Mouse (Mus musculus): ENCODE data around the gene Eif2d. TPM values are rescaled to one million over a fixed set of nuclear protein-coding genes. Genes with fewer than 3 reads are reported as not detected.

Eif2d gene
- polyA plus RNA-seq, 1 experiment from 2014 or later, result 58.0 TPM

DNA sequence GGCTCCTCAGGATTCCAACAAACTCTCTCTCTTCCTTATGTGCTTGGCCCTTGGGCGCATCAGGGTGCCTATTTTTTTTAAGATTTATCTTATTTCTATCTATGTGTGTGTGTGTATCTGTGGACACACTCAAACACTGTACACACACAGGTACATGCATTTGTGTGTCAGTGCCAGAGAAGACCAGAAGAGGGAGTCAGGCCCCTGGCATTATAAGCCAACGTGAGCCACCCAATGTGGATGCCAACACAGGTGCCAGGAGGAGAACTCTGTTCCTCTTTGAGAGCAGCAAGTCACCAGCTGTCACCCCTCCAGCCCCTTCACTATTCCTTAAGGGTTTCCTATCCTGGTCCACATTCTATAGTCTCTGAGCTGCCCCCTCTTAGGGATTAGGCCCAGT, 34.0 kb upstream of the Eif2d start:
- Histone ChIP-seq H3K9ac (ENCODE audit: low read depth, low read length) (no peak overlapping the region), H3K4me1 (ENCODE audit: control insufficient read depth, insufficient read depth, low read length) (no peaks in the 10 kb centered on the region; the same call in 1 of the 2 replicates), H3K9me3 (ENCODE audit: control insufficient read depth, low read length) (no peaks in the 10 kb centered on the region), H3K36me3 (ENCODE audit: control insufficient read depth, insufficient read depth, low read length) (no peaks in the 10 kb centered on the region), H3K27ac (ENCODE audit: low read length) (no peak overlapping the region), H3K27me3 (replicated peaks; ENCODE audit: control insufficient read depth, insufficient read depth, low read length) (no peaks in the 10 kb centered on the region), H3K4me2 (ENCODE audit: low read depth, low read length) (no peak overlapping the region), H3K4me3 (ENCODE audit: low read length) (no peak overlapping the region)
- WGBS, result 60% methylated on average over 2 of the region's 2 CpGs
- no peak for ATAC-seq

DNA sequence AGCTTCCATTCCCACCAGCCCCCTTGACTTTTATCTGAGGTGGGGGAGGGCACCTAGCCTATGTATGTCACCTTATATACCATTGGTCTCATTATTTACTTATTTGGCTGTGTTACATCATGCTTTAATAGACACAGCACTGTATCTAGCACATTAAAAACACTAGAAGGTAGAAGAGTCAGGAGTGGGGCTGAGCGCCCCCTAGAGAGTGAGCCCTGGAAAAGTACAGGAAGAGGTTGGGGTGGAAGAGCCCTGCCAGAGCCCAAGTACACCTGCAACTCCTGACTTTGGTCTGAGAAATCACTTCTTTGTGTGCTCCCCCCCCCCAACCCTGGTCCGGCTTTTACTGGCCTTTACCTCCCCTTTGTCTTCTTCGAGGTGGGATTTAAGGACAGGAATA, 31.0 kb upstream of the Eif2d start:
- WGBS, result 46% methylated on average over 3 of the region's 3 CpGs

DNA sequence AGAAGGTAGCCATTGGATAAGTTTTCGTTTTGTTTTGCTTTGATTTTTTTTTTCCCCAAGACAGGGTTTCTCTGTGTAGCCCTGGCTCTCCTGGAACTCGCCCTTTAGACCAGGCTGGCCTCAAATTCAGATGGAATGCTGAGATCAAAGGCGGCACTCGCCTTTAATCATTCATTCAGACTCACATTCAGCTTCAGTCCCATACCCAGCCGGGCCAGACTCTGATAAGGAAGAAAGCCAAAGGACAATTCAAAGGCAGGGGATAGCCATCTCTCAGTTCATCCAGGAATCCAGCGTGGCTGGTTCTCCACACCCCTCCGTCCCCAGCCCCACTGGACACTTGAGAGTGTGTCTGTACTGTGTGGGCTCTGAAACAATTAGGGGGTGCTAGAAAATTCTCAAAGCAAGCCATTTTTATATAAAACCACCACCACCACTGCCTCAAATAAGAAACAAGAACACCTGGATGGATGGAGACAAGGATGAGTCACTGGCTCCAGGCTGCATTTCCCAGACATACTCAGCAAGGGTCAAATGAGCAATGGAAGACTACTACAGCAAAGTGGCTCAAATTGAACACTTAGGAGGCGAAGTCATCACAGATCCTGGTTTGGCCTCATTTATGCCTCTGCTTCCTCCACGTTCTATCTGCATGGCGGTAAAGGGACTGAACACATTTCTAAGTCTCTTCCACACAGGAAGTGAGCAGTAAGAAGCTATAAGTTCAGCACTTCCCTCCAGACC, 29.3 kb upstream of the Eif2d start:
- Histone ChIP-seq H3K4me3 (ENCODE audit: low read length) (no peak overlapping the region), H3K9ac (ENCODE audit: low read depth, low read length) (no peak overlapping the region), H3K27ac (ENCODE audit: low read length) (no peak overlapping the region), H3K27me3 (replicated peaks; ENCODE audit: control insufficient read depth, insufficient read depth, low read length) (no peaks in the 10 kb centered on the region), H3K4me2 (ENCODE audit: low read depth, low read length) (no peak overlapping the region), H3K9me3 (ENCODE audit: control insufficient read depth, low read length) (no peaks in the 10 kb centered on the region), H3K36me3 (ENCODE audit: control insufficient read depth, insufficient read depth, low read length) (no peaks in the 10 kb centered on the region), H3K4me1 (ENCODE audit: control insufficient read depth, insufficient read depth, low read length) (no peaks in the 10 kb centered on the region; the same call in 1 of the 2 replicates)
- 54% methylated on average over 10 of the region's 10 CpGs for WGBS
- peak; percentile 55 for ATAC-seq

More for the DNA sequence above, 31.0 kb upstream of the Eif2d start:
- H3K9me3 ChIP-seq (ENCODE audit: control insufficient read depth, low read length), result no peaks in the 10 kb centered on the region
- H3K27me3 ChIP-seq (replicated peaks; ENCODE audit: control insufficient read depth, insufficient read depth, low read length), result no peaks in the 10 kb centered on the region
- H3K9ac ChIP-seq (ENCODE audit: low read depth, low read length), result no peak overlapping the region
- H3K4me2 ChIP-seq (ENCODE audit: low read depth, low read length), result no peak overlapping the region
- no peak overlapping the region for H3K27ac ChIP-seq (ENCODE audit: low read length)
- ATAC-seq, result no peak
- no peaks in the 10 kb centered on the region; the same call in 1 of the 2 replicates for H3K4me1 ChIP-seq (ENCODE audit: control insufficient read depth, insufficient read depth, low read length)
- no peak overlapping the region for H3K4me3 ChIP-seq (ENCODE audit: low read length)
- H3K36me3 ChIP-seq (ENCODE audit: control insufficient read depth, insufficient read depth, low read length), result no peaks in the 10 kb centered on the region

- WGBS, result 57% methylated on average over 11 of the region's 11 CpGs
- ATAC-seq, result peak; percentile 63
These were observed 26.8 kb upstream of the Eif2d start for GRCm38 (mm10) chr1:131125987-131126744.

GRCm38 (mm10) chr1:131134231-131134630, 18.8 kb upstream of the Eif2d start:
- 69% methylated on average over 6 of the region's 6 CpGs for WGBS
- H3K9me3 ChIP-seq (ENCODE audit: control insufficient read depth, low read length), result no peaks in the 10 kb centered on the region
- no peak overlapping the region for H3K27ac ChIP-seq (ENCODE audit: low read length)
- no peak overlapping the region for H3K4me3 ChIP-seq (ENCODE audit: low read length)
- no peaks in the 10 kb centered on the region for H3K27me3 ChIP-seq (replicated peaks; ENCODE audit: control insufficient read depth, insufficient read depth, low read length)
- H3K36me3 ChIP-seq (ENCODE audit: control insufficient read depth, insufficient read depth, low read length), result 0 out of 2 replicates have a peak, but pooled peaks cover 1% of the 10 kb centered on the region
- no peak overlapping the region for H3K4me2 ChIP-seq (ENCODE audit: low read depth, low read length)
- ATAC-seq, result no peak
- H3K9ac ChIP-seq (ENCODE audit: low read depth, low read length), result no peak overlapping the region
- peaks cover 2% of the 10 kb centered on the region for H3K4me1 ChIP-seq (ENCODE audit: control insufficient read depth, insufficient read depth, low read length)

More at GRCm38 (mm10) chr1:131125987-131126744, 26.8 kb upstream of the Eif2d start:
- 0 out of 2 replicates have a peak, but pooled peaks cover 4% of the 10 kb centered on the region for H3K36me3 ChIP-seq (ENCODE audit: control insufficient read depth, insufficient read depth, low read length)
- H3K4me3 ChIP-seq (ENCODE audit: low read length), result no peak overlapping the region
- no peak overlapping the region for H3K27ac ChIP-seq (ENCODE audit: low read length)
- no peak overlapping the region for H3K4me2 ChIP-seq (ENCODE audit: low read depth, low read length)
- no peaks in the 10 kb centered on the region for H3K9me3 ChIP-seq (ENCODE audit: control insufficient read depth, low read length)
- H3K9ac ChIP-seq (ENCODE audit: low read depth, low read length), result no peak overlapping the region
- no peaks in the 10 kb centered on the region for H3K27me3 ChIP-seq (replicated peaks; ENCODE audit: control insufficient read depth, insufficient read depth, low read length)
- H3K4me1 ChIP-seq (ENCODE audit: control insufficient read depth, insufficient read depth, low read length), result no peaks in the 10 kb centered on the region; the same call in 1 of the 2 replicates

DNA sequence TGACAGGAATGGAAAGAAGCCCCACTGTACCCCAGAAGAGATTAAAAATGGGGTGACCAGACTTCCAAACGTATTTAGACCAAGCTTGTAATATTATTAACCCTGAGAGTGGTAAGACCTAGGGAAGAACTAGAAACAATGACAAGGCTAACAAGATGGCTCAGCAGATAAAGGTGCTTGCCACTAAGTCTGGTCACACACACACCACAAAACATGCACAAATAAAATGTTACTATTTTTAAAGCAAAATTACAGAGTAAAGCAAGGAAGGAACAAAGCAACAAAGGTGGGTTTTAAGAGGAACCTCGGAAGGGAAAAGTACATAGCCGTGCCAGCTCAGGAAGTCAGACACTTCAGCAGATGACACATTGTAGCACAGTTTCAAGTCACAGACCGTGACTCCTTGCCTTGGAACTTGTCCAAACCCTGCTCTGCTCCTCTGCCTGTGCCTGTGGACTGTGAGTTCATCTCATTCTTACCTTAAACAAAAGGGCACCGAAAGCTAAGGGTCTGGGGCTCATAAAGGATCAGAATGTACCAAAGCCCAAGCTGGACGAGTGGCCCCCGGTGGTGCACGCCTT, 17.9 kb upstream of the Eif2d start:
- Histone ChIP-seq H3K27ac (ENCODE audit: low read length) (no peak overlapping the region), H3K27me3 (replicated peaks; ENCODE audit: control insufficient read depth, insufficient read depth, low read length) (no peaks in the 10 kb centered on the region), H3K36me3 (ENCODE audit: control insufficient read depth, insufficient read depth, low read length) (no peaks in the 10 kb centered on the region), H3K9me3 (ENCODE audit: control insufficient read depth, low read length) (no peaks in the 10 kb centered on the region), H3K4me3 (ENCODE audit: low read length) (no peak overlapping the region), H3K4me1 (ENCODE audit: control insufficient read depth, insufficient read depth, low read length) (peaks cover 5% of the 10 kb centered on the region), H3K4me2 (ENCODE audit: low read depth, low read length) (no peak overlapping the region), H3K9ac (ENCODE audit: low read depth, low read length) (no peak overlapping the region)
- WGBS, result 63% methylated on average over 8 of the region's 8 CpGs
- no peak for ATAC-seq

GRCm38 (mm10) chr1:131135960-131136629, 16.9 kb upstream of the Eif2d start:
- 77% methylated on average over 10 of the region's 10 CpGs for WGBS

GRCm38 (mm10) chr1:131137111-131137510, 15.9 kb upstream of the Eif2d start:
- H3K27ac ChIP-seq (ENCODE audit: low read length), result no peak overlapping the region
- 27% methylated on average over 5 of the region's 5 CpGs for WGBS
- peak overlapping the region; percentile 7; the same call in 1 of the 2 replicates for H3K4me3 ChIP-seq (ENCODE audit: low read length)
- H3K36me3 ChIP-seq (ENCODE audit: control insufficient read depth, insufficient read depth, low read length), result no peaks in the 10 kb centered on the region
- no peaks in the 10 kb centered on the region for H3K9me3 ChIP-seq (ENCODE audit: control insufficient read depth, low read length)
- ATAC-seq, result no peak
- H3K9ac ChIP-seq (ENCODE audit: low read depth, low read length), result no peak overlapping the region
- no peak overlapping the region; the same call in 1 of the 2 replicates for H3K4me2 ChIP-seq (ENCODE audit: low read depth, low read length)
- peaks cover 5% of the 10 kb centered on the region for H3K4me1 ChIP-seq (ENCODE audit: control insufficient read depth, insufficient read depth, low read length)
- no peaks in the 10 kb centered on the region for H3K27me3 ChIP-seq (replicated peaks; ENCODE audit: control insufficient read depth, insufficient read depth, low read length)

More at GRCm38 (mm10) chr1:131135960-131136629, 16.9 kb upstream of the Eif2d start:
- Histone ChIP-seq H3K9me3 (ENCODE audit: control insufficient read depth, low read length) (no peaks in the 10 kb centered on the region), H3K4me3 (ENCODE audit: low read length) (no peak overlapping the region), H3K27ac (ENCODE audit: low read length) (no peak overlapping the region), H3K9ac (ENCODE audit: low read depth, low read length) (no peak overlapping the region), H3K27me3 (replicated peaks; ENCODE audit: control insufficient read depth, insufficient read depth, low read length) (no peaks in the 10 kb centered on the region), H3K4me1 (ENCODE audit: control insufficient read depth, insufficient read depth, low read length) (peaks cover 5% of the 10 kb centered on the region), H3K36me3 (ENCODE audit: control insufficient read depth, insufficient read depth, low read length) (no peaks in the 10 kb centered on the region), H3K4me2 (ENCODE audit: low read depth, low read length) (no peak overlapping the region)
- ATAC-seq, result no peak

DNA sequence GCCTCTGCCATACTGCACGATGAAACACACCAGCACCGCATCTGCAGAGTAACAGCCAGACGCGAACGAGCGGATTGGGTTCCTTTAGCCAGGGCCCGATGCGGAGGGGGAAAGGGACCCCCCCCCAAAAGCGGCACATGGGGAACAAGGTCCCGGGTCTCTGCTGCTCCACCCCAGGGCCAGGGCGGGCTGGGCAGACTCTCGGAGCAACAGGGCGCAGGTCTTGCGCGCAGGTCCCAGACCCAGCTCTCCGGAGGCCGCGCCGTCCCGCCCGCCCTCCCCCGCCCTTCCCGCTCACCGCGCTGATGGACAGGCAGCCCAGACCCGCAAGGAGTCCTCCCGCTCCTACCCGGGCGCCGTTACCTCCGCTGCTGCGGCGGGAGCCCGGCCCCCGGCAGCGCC, 15.3 kb upstream of the Eif2d start:
- Histone ChIP-seq H3K9me3 (ENCODE audit: control insufficient read depth, low read length) (no peaks in the 10 kb centered on the region), H3K4me1 (ENCODE audit: control insufficient read depth, insufficient read depth, low read length) (peaks cover 5% of the 10 kb centered on the region), H3K4me2 (ENCODE audit: low read depth, low read length) (peak overlapping the region; percentile 93), H3K27me3 (replicated peaks; ENCODE audit: control insufficient read depth, insufficient read depth, low read length) (no peaks in the 10 kb centered on the region), H3K4me3 (ENCODE audit: low read length) (peak overlapping the region; percentile 89), H3K9ac (ENCODE audit: low read depth, low read length) (peak overlapping the region; percentile 79), H3K36me3 (ENCODE audit: control insufficient read depth, insufficient read depth, low read length) (no peaks in the 10 kb centered on the region), H3K27ac (ENCODE audit: low read length) (peak overlapping the region; percentile 92; the same call in 1 of the 2 replicates)
- 1% methylated on average over 28 of the region's 36 CpGs for WGBS
- ATAC-seq, result peak; percentile 81
